Mouse (Mus musculus) T-helper 2 cell (primary cell): Measurements from ENCODE around the gene Vmn1r204.
"Not testable (repeated sequence)": the region's sequence is repeated elsewhere in the genome, so short reads cannot be mapped to it uniquely, and the experiment has no call there.

ENCODE experiments used
- in situ Hi-C: fragments of 300-600 bp; cut with MboI, MseI; formaldehyde crosslinking; loops from one replicate; pipeline ENCODE4 v1.15.1; 2025; ENCODE audit warnings: high pct_unique_total_duplicates

Gene Vmn1r204

GRCm38 (mm10) chr13:22552898-22553297 lies at the start of gene Vmn1r204:
Gene Vmn1r204, plus strand, starts transcription at chr13:22553198.
- in situ Hi-C loops, result not testable (repeated sequence)

DNA sequence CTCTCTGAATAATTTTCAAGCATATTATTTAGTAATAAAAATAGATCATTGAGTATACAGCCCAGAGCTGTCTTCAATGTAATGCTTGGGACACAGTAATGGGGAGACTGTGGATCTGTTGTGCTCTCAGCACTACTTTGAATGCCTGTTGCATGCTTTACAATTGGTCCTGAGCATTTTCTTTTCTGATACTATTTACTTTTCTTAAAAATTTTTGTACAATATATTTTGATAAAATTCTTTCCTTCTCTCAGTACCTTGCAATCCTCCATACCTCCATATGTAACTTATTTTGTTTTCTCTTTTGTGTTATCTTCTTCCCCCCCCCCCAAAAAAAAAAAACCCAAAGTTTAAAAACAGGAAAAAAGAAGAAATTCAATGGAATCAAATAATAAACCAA lies 47.7 kb upstream of the Vmn1r204 start, which contains the start of gene Vmn1r202:
Gene Vmn1r202, minus strand, starts transcription at position 101 of the 400 bp plus-strand sequence.
- in situ Hi-C loops, result no loop called here

DNA sequence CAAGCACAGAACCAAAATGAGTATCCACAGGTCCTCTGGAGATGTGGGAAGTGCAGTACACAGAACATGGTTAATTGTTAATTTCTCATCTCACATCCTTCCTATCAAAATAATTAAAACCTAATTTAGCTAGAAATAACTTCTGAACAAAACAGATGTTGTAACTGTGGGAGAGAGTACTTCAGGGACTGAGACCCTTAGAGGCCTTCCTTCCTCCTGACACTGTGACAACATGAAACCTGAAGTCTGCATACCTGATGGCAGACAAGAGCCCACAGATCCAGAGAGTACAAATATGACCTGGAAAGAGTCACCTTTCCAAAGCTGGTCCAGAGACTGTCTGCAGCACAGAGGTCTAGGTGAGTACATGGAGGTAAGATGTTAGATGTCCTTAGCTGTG lies 35.2 kb upstream of the Vmn1r204 start, which contains the start of gene Vmn1r203:
Gene Vmn1r203, plus strand, starts transcription at position 301 of the 400 bp plus-strand sequence.
- in situ Hi-C loops, result no loop called here

DNA sequence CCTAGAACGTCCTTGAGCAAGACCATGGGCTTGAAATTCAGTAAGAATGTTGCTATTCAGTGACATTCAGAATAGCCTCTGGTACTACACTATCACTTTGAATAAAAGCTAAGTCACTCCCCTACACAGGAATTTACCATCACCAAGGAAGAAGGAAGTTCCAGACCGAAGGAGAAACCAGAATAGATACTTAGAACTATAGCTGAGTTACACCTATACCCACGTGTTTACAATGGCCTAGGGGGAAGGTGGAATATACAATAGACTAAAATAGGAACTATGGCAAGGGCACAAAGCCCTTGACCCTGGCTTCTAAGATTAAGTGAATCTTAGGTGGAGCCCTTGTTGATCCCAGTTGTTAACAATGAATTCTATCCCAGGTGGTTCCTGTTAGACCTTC lies 21.9 kb downstream of the Vmn1r204 start:
- in situ Hi-C loops, result not testable (repeated sequence)

GRCm38 (mm10) chr13:22583336-22583735 lies 30.3 kb downstream of the Vmn1r204 start:
- in situ Hi-C loops, result not testable (repeated sequence)

DNA sequence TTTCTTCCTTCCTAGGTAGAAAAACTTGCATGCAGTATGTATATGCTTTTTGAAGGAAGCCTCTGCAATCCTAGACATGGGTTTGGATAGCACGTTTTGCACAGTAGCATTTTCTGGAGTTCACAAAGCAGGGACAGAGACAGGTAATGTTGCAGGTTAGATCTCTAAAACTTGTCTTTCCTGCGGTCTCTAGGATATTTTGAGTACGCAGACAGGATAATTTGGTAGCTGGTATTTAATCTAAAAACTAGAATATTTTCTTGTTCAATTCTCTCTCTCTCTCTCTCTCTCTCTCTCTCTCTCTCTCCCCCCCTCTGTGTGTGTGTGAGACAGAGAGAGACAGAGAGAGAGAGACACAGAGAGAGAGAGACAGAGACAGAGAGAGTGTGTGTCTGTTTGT lies 39.9 kb downstream of the Vmn1r204 start, which contains the start of gene Vmn1r205:
Gene Vmn1r205, minus strand, starts transcription at position 101 of the 400 bp plus-strand sequence.
- in situ Hi-C loops, result no loop called here
